ENCODE assay signal across 8 mouse cellular contexts in the genomic region with DNA sequence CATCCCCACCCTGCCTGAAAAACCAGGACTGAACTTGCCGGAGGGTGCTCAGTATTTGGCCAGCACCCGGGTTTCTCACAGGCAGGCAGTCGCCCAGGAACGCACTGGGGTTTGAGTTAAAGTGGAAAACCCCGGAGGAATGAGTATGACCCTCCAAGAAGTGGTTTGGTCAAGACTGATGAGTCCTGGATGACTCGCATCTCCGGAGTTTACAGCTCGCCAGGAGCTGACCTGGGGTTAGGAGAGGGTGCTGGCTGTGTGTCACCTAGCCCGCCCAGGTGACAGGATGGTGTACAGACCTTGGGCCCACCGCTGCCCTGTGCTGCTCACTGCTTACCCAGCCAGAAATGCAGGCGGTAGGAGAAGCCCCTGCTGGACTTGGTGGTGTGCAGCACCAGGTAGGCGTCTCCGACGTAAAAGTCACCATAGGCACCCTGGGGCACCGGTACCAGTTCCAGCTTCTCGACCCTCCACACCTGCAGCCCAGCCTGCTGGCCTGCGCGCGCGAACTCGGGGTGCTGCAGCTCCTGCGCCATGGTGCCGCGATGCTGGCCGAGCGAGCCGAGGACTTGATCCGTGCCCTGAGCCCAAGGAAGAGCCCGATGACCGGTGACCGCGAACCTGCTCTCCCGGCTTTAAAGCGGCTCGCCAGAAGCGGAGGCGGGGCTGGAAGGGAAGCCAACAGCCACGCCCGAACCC. TPM values are rescaled to one million over a fixed set of nuclear protein-coding genes. Genes with fewer than 3 reads are reported as not detected.
DNase-seq lines count a peak whose midpoint lies in the region; ATAC-seq and TF ChIP-seq lines count a peak whose summit lies in the region.

A gene (minus strand): TSS at position 656 of the 699 bp plus-strand sequence.

- no peak for TF ChIP-seq POLR2A in ES-Bruce4 (IDR thresholded peaks at IDR 0.05; ENCODE audit: insufficient read depth, low read length)
- TF ChIP-seq POLR2A in embryonic fibroblast, embryonic 13.5 days (IDR thresholded peaks at IDR 0.05; ENCODE audit: low read depth, low read length) = no peak

- WGBS in hindbrain, embryonic 15.5 days = under 1% methylated on average over 39 of the region's 39 CpGs
- 1% methylated on average over 39 of the region's 39 CpGs for WGBS in limb, embryonic 15.5 days
- under 1% methylated on average over 37 of the region's 39 CpGs for WGBS in midbrain, postnatal 0 days

- H3K9ac ChIP-seq in ES-Bruce4 (ENCODE audit: low read depth, poor library complexity, severe bottlenecking) = no peak within 1 kb of the TSS
- peak within 1 kb of the TSS; percentile 23; the same call in 1 of the 2 replicates for H3K9ac ChIP-seq in hindbrain, embryonic 15.5 days
- H3K9ac ChIP-seq in limb, embryonic 15.5 days = no peak within 1 kb of the TSS
- H3K9ac ChIP-seq in midbrain, postnatal 0 days (replicated peaks; ENCODE audit: low read length, poor library complexity, severe bottlenecking) = peak within 1 kb of the TSS; percentile 44; the same call in 1 of the 2 replicates

- TF ChIP-seq EP300 in ES-Bruce4 (IDR thresholded peaks at IDR 0.05; ENCODE audit: insufficient read depth, low read depth, low read length) = no peak

- H3K4me1 ChIP-seq in ES-Bruce4 (ENCODE audit: control insufficient read depth, insufficient read depth, low read length) = no peaks in the 10 kb centered on the region
- no peaks in the 10 kb centered on the region for H3K4me1 ChIP-seq in embryonic fibroblast, embryonic 13.5 days (ENCODE audit: control insufficient read depth, insufficient read depth, low read length)
- H3K4me1 ChIP-seq in hindbrain, embryonic 15.5 days (replicated peaks) = peaks cover 14% of the 10 kb centered on the region
- H3K4me1 ChIP-seq in limb, embryonic 15.5 days = peaks cover 11% of the 10 kb centered on the region
- peaks cover 4% of the 10 kb centered on the region; the same call in 1 of the 2 replicates for H3K4me1 ChIP-seq in midbrain, postnatal 0 days (ENCODE audit: insufficient read depth, low read length)

- H3K27ac ChIP-seq in ES-Bruce4 (ENCODE audit: insufficient read depth, low read length) = no peak within 1 kb of the TSS
- no peak within 1 kb of the TSS for H3K27ac ChIP-seq in embryonic fibroblast, embryonic 13.5 days (ENCODE audit: insufficient read depth, low read length)
- H3K27ac ChIP-seq in hindbrain, embryonic 15.5 days (replicated peaks) = no peak within 1 kb of the TSS
- H3K27ac ChIP-seq in limb, embryonic 15.5 days = no peak within 1 kb of the TSS
- no peak within 1 kb of the TSS for H3K27ac ChIP-seq in midbrain, postnatal 0 days (ENCODE audit: low read depth, low read length)

- no peaks in the 10 kb centered on the region for H3K9me3 ChIP-seq in ES-Bruce4 (replicated peaks; ENCODE audit: control insufficient read depth, insufficient read depth, low read length, poor library complexity, severe bottlenecking)
- H3K9me3 ChIP-seq in hindbrain, embryonic 15.5 days = no peaks in the 10 kb centered on the region
- H3K9me3 ChIP-seq in limb, embryonic 15.5 days = no peaks in the 10 kb centered on the region
- H3K9me3 ChIP-seq in midbrain, postnatal 0 days (ENCODE audit: low read length) = no peaks in the 10 kb centered on the region

- peak within 1 kb of the TSS; percentile 88 for H3K4me2 ChIP-seq in hindbrain, embryonic 15.5 days
- H3K4me2 ChIP-seq in limb, embryonic 15.5 days = peak within 1 kb of the TSS; percentile 70
- H3K4me2 ChIP-seq in midbrain, postnatal 0 days (ENCODE audit: low read depth, low read length, poor library complexity, severe bottlenecking) = peak within 1 kb of the TSS; percentile 90

- 0 out of 2 replicates have a peak, but pooled peaks have one; percentile 42 for ATAC-seq in hindbrain, embryonic 15.5 days (ENCODE audit: low FRiP score, low read depth)
- ATAC-seq in limb, embryonic 15.5 days (ENCODE audit: insufficient number of reproducible peaks, low FRiP score, low TSS enrichment, low read depth) = no peak
- peak; percentile 41; the same call in 1 of the 2 replicates for ATAC-seq in midbrain, postnatal 0 days (ENCODE audit: low FRiP score)

- peak within 1 kb of the TSS; percentile 66 for H3K4me3 ChIP-seq in ES-Bruce4 (ENCODE audit: low read depth, low read length)
- H3K4me3 ChIP-seq in embryonic fibroblast, embryonic 13.5 days (ENCODE audit: insufficient read depth, low read length) = peak within 1 kb of the TSS; percentile 12
- H3K4me3 ChIP-seq in hindbrain, embryonic 15.5 days = peak within 1 kb of the TSS; percentile 41
- H3K4me3 ChIP-seq in limb, embryonic 15.5 days = peak within 1 kb of the TSS; percentile 42
- H3K4me3 ChIP-seq in midbrain, postnatal 0 days (ENCODE audit: low read depth, low read length) = peak within 1 kb of the TSS; percentile 43

- TF ChIP-seq CTCF in ES-Bruce4 (IDR thresholded peaks at IDR 0.05; ENCODE audit: low read depth, low read length) = no peak
- no peak for TF ChIP-seq CTCF in embryonic fibroblast, embryonic 13.5 days (IDR thresholded peaks at IDR 0.05; ENCODE audit: borderline replicate concordance, insufficient read depth, low read length)
- TF ChIP-seq CTCF in midbrain, postnatal 0 days (IDR thresholded peaks at IDR 0.05) = no peak

- H3K27me3 ChIP-seq in ES-Bruce4 (ENCODE audit: control insufficient read depth, insufficient read depth, low read length, poor library complexity, severe bottlenecking) = no peaks in the 10 kb centered on the region
- H3K27me3 ChIP-seq in hindbrain, embryonic 15.5 days = peaks cover 23% of the 10 kb centered on the region
- peaks cover 21% of the 10 kb centered on the region for H3K27me3 ChIP-seq in limb, embryonic 15.5 days
- H3K27me3 ChIP-seq in midbrain, postnatal 0 days (ENCODE audit: insufficient read depth, low read length) = 0 out of 2 replicates have a peak, but pooled peaks cover 6% of the 10 kb centered on the region

- peak; percentile 11 for DNase-seq in CD4-positive helper T cell, adult 2 months (ENCODE audit: low read depth, low spot score)
- DNase-seq in midbrain, postnatal 0 days (ENCODE audit: low spot score) = no peak
- no peak for DNase-seq in adipocyte (ENCODE audit: low spot score)
- no peak for DNase-seq in cerebellum, postnatal 4 days (ENCODE audit: low spot score in 2 of 2)

- no peaks in the 10 kb centered on the region for H3K36me3 ChIP-seq in ES-Bruce4 (ENCODE audit: control insufficient read depth, insufficient read depth, low read length, poor library complexity, severe bottlenecking)
- no peaks in the 10 kb centered on the region for H3K36me3 ChIP-seq in hindbrain, embryonic 15.5 days
- H3K36me3 ChIP-seq in limb, embryonic 15.5 days = no peaks in the 10 kb centered on the region
- H3K36me3 ChIP-seq in midbrain, postnatal 0 days (ENCODE audit: insufficient read depth, low read length) = no peaks in the 10 kb centered on the region

RNA-seq across cellular contexts. Expression of the gene that starts here (rescaled TPM):
- polyA plus RNA-seq in ES-Bruce4 (2011; ENCODE audit: insufficient read depth, insufficient read length, low read depth, missing spikeins) = 0.23 and 0.60 TPM in 2 replicates
- 0.26 TPM in 1 of 2 replicates, not detected in the other for polyA plus RNA-seq in embryonic fibroblast, embryonic 13.5 days (2011; ENCODE audit: insufficient read length, low read depth, missing spikeins)
- 0.09 and 0.14 TPM in 2 replicates for polyA plus RNA-seq in hindbrain, embryonic 15.5 days (2015; fragmentation: Nextera tagmentation; extraction: Ambion mirVana)
- 7.0 and 8.3 TPM in 2 replicates for polyA plus RNA-seq in limb, embryonic 15.5 days (2015; fragmentation: Nextera tagmentation; extraction: Ambion mirVana)
- total RNA-seq in midbrain, postnatal 0 days (2014; rRNA removed) = 0.44 TPM in 1 of 2 replicates, not detected in the other
- polyA plus RNA-seq in midbrain, postnatal 0 days (2015; fragmentation: Nextera tagmentation; extraction: Ambion mirVana) = 0.09 and 0.10 TPM in 2 replicates

Comparison
In these comparisons a context has a peak if more than half of its experiments do, and no peak if none do; other contexts are left out.
1. Peak in ATAC-seq, H3K4me3 ChIP-seq, H3K9ac ChIP-seq and H3K4me2 ChIP-seq in hindbrain, embryonic 15.5 days; RNA of the gene not detected or under 1 TPM.
2. Peak in ATAC-seq, H3K4me3 ChIP-seq, H3K9ac ChIP-seq and H3K4me2 ChIP-seq in midbrain, postnatal 0 days; RNA of the gene not detected or under 1 TPM.
3. H3K4me3 ChIP-seq: peak in every context shown above with its lines; median percentile 66 in ES-Bruce4; 43 in midbrain, postnatal 0 days; 42 in limb, embryonic 15.5 days; 41 in hindbrain, embryonic 15.5 days; 12 in embryonic fibroblast, embryonic 13.5 days.